Mouse (Mus musculus) embryonic facial prominence, embryonic 13.5 days (tissue): Measurements from ENCODE around the gene Slc4a4. TPM values are rescaled to one million over a fixed set of nuclear protein-coding genes. Genes with fewer than 3 reads are reported as not detected.

Experiments
- ATAC-seq: fragments of 200-750 bp; cut with Nextera tagmentation; 2 replicates; pipeline ENCODE4 v1.8.0; 2017; ENCODE audit warnings: low read depth; ENCODE audit not compliant: insufficient number of reproducible peaks, insufficient read depth, low FRiP score, low TSS enrichment
- H3K27ac ChIP-seq: fragments of 300-500 bp; sonication (generic); 2 replicates; pipeline ENCODE4 v1.5.1; 2015; ENCODE audit warnings: moderate library complexity, mild to moderate bottlenecking, inconsistent platforms
- H3K27me3 ChIP-seq: fragments of 300-500 bp; sonication (generic); 2 replicates; pipeline ENCODE4 v1.6.1; 2015; ENCODE audit warnings: mild to moderate bottlenecking, inconsistent platforms
- H3K36me3 ChIP-seq: fragments of 300-500 bp; sonication (generic); 2 replicates; pipeline ENCODE4 v1.6.1; 2015; ENCODE audit warnings: mild to moderate bottlenecking, inconsistent platforms
- H3K4me1 ChIP-seq: fragments of 300-500 bp; sonication (generic); 2 replicates; pipeline ENCODE4 v1.6.1; 2015; ENCODE audit warnings: inconsistent platforms
- H3K4me2 ChIP-seq: fragments of 300-500 bp; sonication (generic); 2 replicates; pipeline ENCODE4 v1.6.1; 2015; ENCODE audit warnings: moderate library complexity, mild to moderate bottlenecking, inconsistent platforms
- H3K4me3 ChIP-seq: fragments of 300-500 bp; sonication (generic); 2 replicates; pipeline ENCODE4 v1.5.1; 2015; ENCODE audit warnings: mild to moderate bottlenecking, inconsistent platforms
- H3K9ac ChIP-seq: fragments of 300-500 bp; sonication (generic); 2 replicates; pipeline ENCODE4 v1.6.1; 2015; ENCODE audit warnings: mild to moderate bottlenecking, inconsistent platforms
- H3K9me3 ChIP-seq: fragments of 300-500 bp; sonication (generic); 2 replicates; pipeline ENCODE4 v1.6.1; 2016; ENCODE audit warnings: inconsistent platforms
- WGBS: fragments of 180-500 bp; shearing (Covaris S2); methylation state at CpG from one replicate; pipeline ENCODE4 v1.1.7; 2015; ENCODE audit warnings: mixed read lengths; 5-methylcytosine and 5-hydroxymethylcytosine counted together
- polyA plus RNA-seq: library from polyadenylated mRNA; unstranded; fragments of >200 nt; fragmentation: Nextera tagmentation; extraction: Ambion mirVana; gene quantifications from 2 replicates; pipeline ENCODE4 v1.2.1, GENCODE M21; 2015

The Slc4a4 gene
- polyA plus RNA-seq, 1 experiment from 2014 or later, result 1.8 TPM

GRCm38 (mm10) chr5:88964685-88965290, 78.2 kb downstream of the Slc4a4 start:
- Histone ChIP-seq H3K9ac (no peak overlapping the region), H3K9me3 (no peaks in the 10 kb centered on the region), H3K36me3 (no peaks in the 10 kb centered on the region), H3K4me3 (no peak overlapping the region), H3K27me3 (no peaks in the 10 kb centered on the region), H3K4me2 (no peak overlapping the region), H3K4me1 (peaks cover 10% of the 10 kb centered on the region), H3K27ac (no peak overlapping the region)
- no peak for ATAC-seq
- WGBS, result 44% methylated on average over 6 of the region's 6 CpGs

GRCm38 (mm10) chr5:88966507-88966906, 79.9 kb downstream of the Slc4a4 start:
- H3K4me3 ChIP-seq, result no peak overlapping the region
- WGBS, result 88% methylated on average over 4 of the region's 4 CpGs
- H3K4me2 ChIP-seq, result no peak overlapping the region
- H3K4me1 ChIP-seq, result peaks cover 10% of the 10 kb centered on the region
- H3K27me3 ChIP-seq, result no peaks in the 10 kb centered on the region
- ATAC-seq, result no peak
- H3K36me3 ChIP-seq, result no peaks in the 10 kb centered on the region
- H3K9me3 ChIP-seq, result no peaks in the 10 kb centered on the region
- no peak overlapping the region for H3K27ac ChIP-seq
- H3K9ac ChIP-seq, result no peak overlapping the region

GRCm38 (mm10) chr5:88968923-88969639, 82.5 kb downstream of the Slc4a4 start:
- Histone ChIP-seq H3K27ac (no peak overlapping the region), H3K4me3 (no peak overlapping the region), H3K9ac (no peak overlapping the region), H3K9me3 (no peaks in the 10 kb centered on the region), H3K4me2 (no peak overlapping the region), H3K36me3 (no peaks in the 10 kb centered on the region), H3K4me1 (peaks cover 10% of the 10 kb centered on the region), H3K27me3 (no peaks in the 10 kb centered on the region)
- ATAC-seq, result no peak
- 53% methylated on average over 11 of the region's 11 CpGs for WGBS

- Histone ChIP-seq H3K27ac (no peak overlapping the region), H3K27me3 (no peaks in the 10 kb centered on the region), H3K9me3 (no peaks in the 10 kb centered on the region), H3K36me3 (no peaks in the 10 kb centered on the region), H3K9ac (no peak overlapping the region), H3K4me2 (no peak overlapping the region), H3K4me1 (0 out of 2 replicates have a peak, but pooled peaks cover 6% of the 10 kb centered on the region), H3K4me3 (no peak overlapping the region)
- no peak for ATAC-seq
Observed at GRCm38 (mm10) chr5:88971554-88971953, 84.9 kb downstream of the Slc4a4 start.

- WGBS, result 81% methylated on average over 7 of the region's 7 CpGs
- Histone ChIP-seq H3K9ac (no peak overlapping the region), H3K4me2 (no peak overlapping the region), H3K4me3 (no peak overlapping the region), H3K9me3 (no peaks in the 10 kb centered on the region), H3K36me3 (no peaks in the 10 kb centered on the region), H3K4me1 (0 out of 2 replicates have a peak, but pooled peaks cover 6% of the 10 kb centered on the region), H3K27ac (no peak overlapping the region), H3K27me3 (no peaks in the 10 kb centered on the region)
- ATAC-seq, result no peak
Observed at GRCm38 (mm10) chr5:88972277-88972676, 85.7 kb downstream of the Slc4a4 start.

GRCm38 (mm10) chr5:88973130-88973529, 86.5 kb downstream of the Slc4a4 start:
- no peak overlapping the region for H3K27ac ChIP-seq
- no peaks in the 10 kb centered on the region for H3K36me3 ChIP-seq
- WGBS, result 86% methylated on average over 1 of the region's 1 CpGs
- no peak overlapping the region for H3K9ac ChIP-seq
- H3K4me2 ChIP-seq, result no peak overlapping the region
- H3K4me3 ChIP-seq, result no peak overlapping the region
- H3K27me3 ChIP-seq, result no peaks in the 10 kb centered on the region
- no peak for ATAC-seq
- H3K4me1 ChIP-seq, result 0 out of 2 replicates have a peak, but pooled peaks cover 6% of the 10 kb centered on the region
- no peaks in the 10 kb centered on the region for H3K9me3 ChIP-seq

GRCm38 (mm10) chr5:88975694-88976093, 89.1 kb downstream of the Slc4a4 start:
- Histone ChIP-seq H3K9me3 (no peaks in the 10 kb centered on the region), H3K27ac (no peak overlapping the region), H3K27me3 (no peaks in the 10 kb centered on the region), H3K4me2 (no peak overlapping the region), H3K9ac (no peak overlapping the region), H3K36me3 (no peaks in the 10 kb centered on the region), H3K4me3 (no peak overlapping the region), H3K4me1 (no peaks in the 10 kb centered on the region)
- no peak for ATAC-seq

GRCm38 (mm10) chr5:88976428-88976827, 89.8 kb downstream of the Slc4a4 start:
- no peaks in the 10 kb centered on the region for H3K4me1 ChIP-seq
- no peaks in the 10 kb centered on the region for H3K36me3 ChIP-seq
- 70% methylated on average over 3 of the region's 3 CpGs for WGBS
- H3K27ac ChIP-seq, result no peak overlapping the region
- no peaks in the 10 kb centered on the region for H3K9me3 ChIP-seq
- ATAC-seq, result 0 out of 2 replicates have a peak, but pooled peaks have one; percentile 32
- no peak overlapping the region for H3K9ac ChIP-seq
- no peak overlapping the region for H3K4me3 ChIP-seq
- H3K27me3 ChIP-seq, result no peaks in the 10 kb centered on the region
- no peak overlapping the region for H3K4me2 ChIP-seq

- no peaks in the 10 kb centered on the region for H3K9me3 ChIP-seq
Observed at GRCm38 (mm10) chr5:88980740-88981139, 94.1 kb downstream of the Slc4a4 start.

GRCm38 (mm10) chr5:88981243-88982014, 94.8 kb downstream of the Slc4a4 start:
- no peak overlapping the region for H3K4me2 ChIP-seq
- H3K27ac ChIP-seq, result no peak overlapping the region
- ATAC-seq, result no peak
- H3K36me3 ChIP-seq, result no peaks in the 10 kb centered on the region
- H3K9me3 ChIP-seq, result no peaks in the 10 kb centered on the region
- H3K4me1 ChIP-seq, result no peaks in the 10 kb centered on the region
- no peaks in the 10 kb centered on the region for H3K27me3 ChIP-seq
- 59% methylated on average over 8 of the region's 8 CpGs for WGBS
- H3K4me3 ChIP-seq, result no peak overlapping the region
- no peak overlapping the region for H3K9ac ChIP-seq

More at GRCm38 (mm10) chr5:88980740-88981139, 94.1 kb downstream of the Slc4a4 start:
- Histone ChIP-seq H3K36me3 (no peaks in the 10 kb centered on the region), H3K4me1 (no peaks in the 10 kb centered on the region), H3K27ac (no peak overlapping the region), H3K4me3 (no peak overlapping the region), H3K9ac (no peak overlapping the region), H3K27me3 (no peaks in the 10 kb centered on the region), H3K4me2 (no peak overlapping the region)
- ATAC-seq, result no peak
- 92% methylated on average over 4 of the region's 4 CpGs for WGBS

- WGBS, result 75% methylated on average over 3 of the region's 3 CpGs
- H3K27ac ChIP-seq, result no peak overlapping the region
- no peaks in the 10 kb centered on the region for H3K27me3 ChIP-seq
- no peak overlapping the region for H3K9ac ChIP-seq
- no peak overlapping the region for H3K4me2 ChIP-seq
- no peak overlapping the region for H3K4me3 ChIP-seq
- no peak for ATAC-seq
- no peaks in the 10 kb centered on the region for H3K36me3 ChIP-seq
- H3K4me1 ChIP-seq, result no peaks in the 10 kb centered on the region
- H3K9me3 ChIP-seq, result no peaks in the 10 kb centered on the region
Observed at GRCm38 (mm10) chr5:88982040-88982736, 95.6 kb downstream of the Slc4a4 start.
